Mouse (Mus musculus): ENCODE measurements around the gene Tmem206. TPM values are rescaled to one million over a fixed set of nuclear protein-coding genes. Genes with fewer than 3 reads are reported as not detected.

The Tmem206 gene
- total RNA-seq, 1 experiment from 2014 or later = 12.5 TPM

DNA sequence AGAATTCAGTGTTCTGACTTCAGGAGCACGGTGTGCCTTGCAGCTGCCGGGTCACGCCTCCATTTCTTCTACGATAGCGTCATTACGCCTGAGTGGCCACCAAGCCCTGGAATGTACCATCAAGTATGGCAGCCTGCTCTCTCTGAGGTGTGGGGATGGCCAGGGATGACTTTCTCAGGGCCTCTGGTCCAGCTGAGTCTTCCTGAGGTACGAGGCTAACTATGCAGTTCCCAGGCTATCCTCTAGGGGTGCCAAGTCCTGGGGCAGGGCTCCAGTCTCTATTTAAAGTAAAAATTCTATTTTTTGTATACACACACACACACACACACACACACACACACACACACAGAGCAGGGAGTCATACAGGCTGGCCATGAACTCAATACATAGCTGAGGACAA is 20.1 kb upstream of the Tmem206 start:
- ATAC-seq (replicated peaks; ENCODE audit: insufficient number of reproducible peaks, low FRiP score, low TSS enrichment, poor library complexity, severe bottlenecking) = 0 out of 2 replicates have a peak, but pooled peaks have one; percentile 23

DNA sequence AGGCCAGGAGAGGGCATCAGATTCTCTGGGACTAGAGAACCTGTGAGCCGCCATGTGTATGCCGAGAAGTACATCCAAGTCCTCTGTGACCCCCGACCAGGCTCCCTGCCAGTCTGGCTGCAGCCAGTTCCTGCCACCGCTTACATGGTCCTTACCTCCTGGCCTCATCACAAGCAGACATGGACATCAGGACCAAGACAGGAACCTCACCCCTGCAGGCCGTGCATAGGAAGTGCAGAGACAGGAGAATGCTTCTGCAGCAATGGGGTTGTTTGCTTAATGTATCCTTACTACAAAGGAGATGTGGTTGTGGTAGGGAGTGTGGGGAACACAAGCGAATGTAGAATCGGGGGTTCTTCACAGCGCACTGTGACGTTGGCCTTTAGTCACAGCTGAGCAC is 19.4 kb upstream of the Tmem206 start:
- ATAC-seq (replicated peaks; ENCODE audit: insufficient number of reproducible peaks, low FRiP score, low TSS enrichment, poor library complexity, severe bottlenecking) = no peak; the same call in 1 of the 2 replicates

DNA sequence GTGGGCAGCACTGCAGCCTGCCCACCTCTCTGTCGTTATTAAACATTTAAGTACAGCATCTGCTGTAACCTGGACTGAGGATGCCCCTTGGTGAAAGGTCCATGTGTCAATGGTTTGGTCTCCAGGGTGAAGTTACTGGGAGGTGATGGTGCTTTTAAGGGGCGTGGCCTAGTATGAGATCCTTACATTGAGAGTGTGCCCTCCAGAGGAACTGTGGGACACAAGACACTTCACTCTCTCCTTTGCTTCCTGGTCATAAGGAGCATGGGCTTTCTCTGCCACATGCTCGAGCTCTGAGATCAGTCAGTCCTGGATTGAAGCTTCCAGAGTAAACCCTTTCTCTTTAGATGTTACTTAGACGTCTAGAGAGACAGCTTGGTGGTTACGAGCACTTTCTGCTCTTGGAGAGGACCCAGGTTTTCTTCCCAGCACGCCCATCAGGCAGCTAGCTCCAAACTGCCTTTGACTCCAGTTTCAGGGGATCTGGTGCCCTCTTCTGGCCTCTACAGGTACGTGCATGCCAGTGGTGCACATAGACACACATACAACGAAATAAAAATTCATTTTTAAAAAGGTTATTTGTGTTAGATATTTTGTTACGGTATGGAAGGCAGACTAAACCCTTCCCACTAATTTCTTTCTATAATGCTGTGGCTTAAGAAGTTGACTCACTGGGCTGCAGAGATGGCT is 17.8 kb upstream of the Tmem206 start:
- no peak for ATAC-seq (replicated peaks; ENCODE audit: insufficient number of reproducible peaks, low FRiP score, low TSS enrichment, poor library complexity, severe bottlenecking)

DNA sequence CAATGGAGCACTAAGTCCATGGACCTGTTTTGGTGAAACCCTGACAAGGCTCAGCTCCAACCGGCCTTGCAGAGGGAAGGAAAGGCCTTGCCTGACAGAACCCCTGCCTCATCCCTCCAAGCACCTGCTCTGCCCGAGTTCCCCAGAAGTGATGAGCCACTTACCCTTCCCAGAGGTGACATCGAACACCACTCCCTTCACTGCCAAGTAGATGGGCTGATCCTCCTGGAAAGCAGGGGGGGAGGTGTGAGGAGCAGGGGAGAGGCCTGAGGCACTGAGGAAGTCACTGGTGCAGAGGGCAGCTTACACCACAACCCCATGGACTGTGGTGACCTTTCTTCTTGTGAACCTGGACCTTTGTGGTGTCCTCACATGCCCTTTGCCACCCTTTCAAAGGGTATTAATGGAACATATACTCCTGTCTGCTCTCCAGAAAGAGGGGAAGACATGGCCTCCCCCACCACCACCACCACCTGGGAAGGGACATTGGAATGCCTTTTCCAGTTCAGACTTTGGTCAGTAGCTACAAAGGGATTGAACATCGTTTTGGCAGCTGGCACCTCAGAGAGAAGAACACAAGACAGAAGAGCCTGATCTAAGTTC is 14.3 kb upstream of the Tmem206 start:
- no peak for ATAC-seq (replicated peaks; ENCODE audit: insufficient number of reproducible peaks, low FRiP score, low TSS enrichment, poor library complexity, severe bottlenecking)

DNA sequence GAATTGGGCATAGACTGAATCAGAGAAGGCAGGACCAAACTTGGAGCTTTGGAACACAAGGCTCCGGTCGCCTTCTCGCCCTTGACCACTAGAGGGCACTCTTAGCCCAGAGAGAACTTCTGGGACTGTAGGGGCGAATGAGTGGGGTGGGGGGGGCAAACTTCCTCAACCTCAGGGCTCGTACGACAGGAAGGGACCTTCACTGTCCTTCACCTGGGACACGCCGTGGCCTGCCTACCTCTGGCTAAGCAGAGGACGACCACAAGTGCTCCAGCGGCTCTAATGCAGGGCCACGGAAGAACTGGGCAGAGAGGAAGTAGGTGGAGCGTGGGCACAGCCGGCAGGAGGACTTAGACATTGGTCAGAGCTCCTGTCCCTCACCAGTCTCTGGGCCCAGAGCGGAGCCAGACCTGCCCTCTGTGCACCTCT is 13.2 kb upstream of the Tmem206 start:
- ATAC-seq (replicated peaks; ENCODE audit: insufficient number of reproducible peaks, low FRiP score, low TSS enrichment, poor library complexity, severe bottlenecking) = peak; percentile 95

DNA sequence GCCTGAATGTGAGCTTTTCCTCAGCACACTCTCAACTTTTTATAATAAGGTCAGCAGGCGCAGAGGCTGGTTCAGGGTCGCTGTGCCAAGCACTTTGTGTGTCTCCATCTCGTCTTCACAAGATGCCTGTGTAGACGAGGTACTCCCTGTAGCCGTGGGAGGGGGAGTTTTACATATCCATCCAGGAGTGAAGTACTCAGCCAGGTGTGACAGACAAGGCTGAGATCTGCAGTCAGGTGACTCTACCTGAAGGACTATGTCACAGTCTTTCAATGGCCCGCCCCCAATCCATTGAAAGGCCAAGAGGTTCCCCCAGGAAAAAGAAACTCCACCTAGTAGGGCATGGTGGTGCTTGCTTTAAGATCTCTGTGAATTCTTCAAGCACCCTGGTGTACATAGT is 12.6 kb upstream of the Tmem206 start:
- ATAC-seq (replicated peaks; ENCODE audit: insufficient number of reproducible peaks, low FRiP score, low TSS enrichment, poor library complexity, severe bottlenecking) = 0 out of 2 replicates have a peak, but pooled peaks have one; percentile 15

DNA sequence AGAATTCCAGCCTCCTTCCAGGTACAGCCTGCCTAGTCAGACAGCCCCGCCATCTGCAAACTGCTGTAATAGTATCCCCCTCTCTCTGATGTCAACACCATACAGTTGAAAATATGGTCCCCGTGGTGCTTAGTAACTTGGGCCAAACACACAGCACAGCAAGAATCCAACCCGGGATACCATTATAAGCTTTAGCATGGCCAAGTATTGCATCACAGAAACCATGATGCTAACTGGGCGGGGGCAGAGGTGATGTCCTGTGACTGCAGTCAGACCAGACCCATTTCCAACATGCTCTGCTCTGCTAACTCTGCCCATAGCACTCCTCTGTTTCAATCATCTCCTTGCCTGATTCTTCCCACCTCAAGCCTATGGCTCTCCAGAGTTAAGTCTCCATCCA is 11.8 kb upstream of the Tmem206 start:
- no peak for ATAC-seq (replicated peaks; ENCODE audit: insufficient number of reproducible peaks, low FRiP score, low TSS enrichment, poor library complexity, severe bottlenecking)

DNA sequence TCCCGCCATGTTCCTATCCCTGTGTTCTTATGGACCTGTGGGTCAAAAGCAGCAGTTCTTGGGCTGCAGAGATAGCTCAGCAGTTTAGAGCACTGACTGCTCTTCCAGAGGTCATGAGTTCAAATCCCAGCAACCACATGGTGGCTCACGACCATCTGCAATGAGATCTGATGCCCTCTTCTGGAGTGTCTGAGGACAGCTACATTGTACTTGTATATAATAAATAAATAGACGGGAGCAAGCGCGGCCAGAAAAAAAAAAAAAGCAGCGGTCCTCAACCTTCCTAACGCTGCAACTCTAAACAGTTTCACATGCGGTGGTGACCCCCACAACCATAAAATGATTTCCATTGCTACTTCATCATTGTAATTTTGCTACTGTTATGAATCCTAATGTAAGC is 8.9 kb upstream of the Tmem206 start:
- ATAC-seq (replicated peaks; ENCODE audit: insufficient number of reproducible peaks, low FRiP score, low TSS enrichment, poor library complexity, severe bottlenecking) = no peak

DNA sequence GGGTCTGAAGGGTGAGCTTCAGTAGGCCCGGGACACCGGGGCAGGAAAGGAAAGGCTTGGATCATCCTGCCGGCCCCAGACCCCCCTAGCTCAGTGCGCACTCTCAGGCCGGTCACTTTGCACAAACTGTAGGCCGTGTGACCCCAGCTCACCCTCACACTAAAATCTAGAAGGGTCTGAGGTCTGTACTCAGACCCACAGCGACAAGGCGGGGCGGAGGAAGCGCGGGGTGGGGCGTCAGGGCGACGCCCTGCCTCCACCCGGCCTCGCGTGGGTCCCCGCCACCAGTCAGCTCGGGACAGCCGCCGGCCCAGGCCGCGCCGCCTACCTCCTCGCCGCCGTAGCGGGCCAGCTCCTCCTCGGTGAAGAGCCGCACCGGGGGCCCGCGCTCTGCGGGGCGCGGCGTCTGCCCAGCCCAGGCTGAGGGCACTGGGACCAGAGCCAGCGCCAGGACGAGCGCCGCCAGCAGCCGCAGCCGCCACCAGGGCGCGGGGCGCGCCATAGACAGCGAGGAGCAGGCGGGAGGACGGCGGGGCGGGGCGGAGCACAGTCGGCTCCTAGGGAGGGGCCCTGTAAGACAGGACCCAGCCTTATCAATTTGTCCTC is 8.0 kb upstream of the Tmem206 start, which contains the start of gene Nenf:
Nenf (minus strand) TSS at position 604 of the 606 bp plus-strand sequence.
- no peak; the same call in none of the 2 replicates for ATAC-seq (replicated peaks; ENCODE audit: insufficient number of reproducible peaks, low FRiP score, low TSS enrichment, poor library complexity, severe bottlenecking)

DNA sequence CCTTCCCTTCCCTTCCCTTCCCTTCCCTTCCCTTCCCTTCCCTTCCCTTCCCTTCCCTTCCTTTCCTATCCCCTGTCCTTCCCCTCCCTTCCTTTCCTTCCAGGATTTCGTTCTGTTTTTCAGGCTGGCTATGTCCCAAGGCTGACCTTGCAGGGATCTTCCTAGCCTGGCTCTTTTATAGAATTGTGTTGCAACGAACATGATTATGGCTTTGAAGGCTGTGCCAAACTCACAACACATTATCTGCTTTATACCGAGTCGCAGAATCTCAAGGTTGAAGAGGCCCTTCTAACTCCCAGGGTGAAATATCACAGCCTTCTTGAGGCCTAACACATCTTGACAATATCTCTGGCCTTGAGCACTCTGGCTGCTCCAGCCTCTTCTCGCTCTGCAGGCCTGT is 7.0 kb upstream of the Tmem206 start:
- ATAC-seq (replicated peaks; ENCODE audit: insufficient number of reproducible peaks, low FRiP score, low TSS enrichment, poor library complexity, severe bottlenecking) = no peak

DNA sequence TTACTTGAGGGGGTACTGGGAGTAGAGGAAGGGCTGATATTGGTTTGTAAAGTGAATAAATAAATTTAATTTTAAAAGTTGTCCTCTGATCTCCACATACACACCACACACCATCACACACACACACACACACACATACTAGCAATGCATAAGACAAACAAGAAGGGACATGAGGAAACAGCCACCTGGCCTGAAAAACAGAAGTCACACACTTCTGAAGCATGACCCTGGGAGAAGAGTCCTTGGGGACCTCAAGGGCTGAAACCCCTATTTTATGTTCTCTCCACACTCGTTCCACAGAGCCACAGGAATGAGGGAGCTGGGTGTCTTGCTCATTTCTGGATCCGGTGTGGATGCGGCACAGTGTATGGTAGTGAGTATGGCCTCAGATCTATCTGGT is 2.3 kb upstream of the Tmem206 start:
- no peak for ATAC-seq (replicated peaks; ENCODE audit: insufficient number of reproducible peaks, low FRiP score, low TSS enrichment, poor library complexity, severe bottlenecking)

DNA sequence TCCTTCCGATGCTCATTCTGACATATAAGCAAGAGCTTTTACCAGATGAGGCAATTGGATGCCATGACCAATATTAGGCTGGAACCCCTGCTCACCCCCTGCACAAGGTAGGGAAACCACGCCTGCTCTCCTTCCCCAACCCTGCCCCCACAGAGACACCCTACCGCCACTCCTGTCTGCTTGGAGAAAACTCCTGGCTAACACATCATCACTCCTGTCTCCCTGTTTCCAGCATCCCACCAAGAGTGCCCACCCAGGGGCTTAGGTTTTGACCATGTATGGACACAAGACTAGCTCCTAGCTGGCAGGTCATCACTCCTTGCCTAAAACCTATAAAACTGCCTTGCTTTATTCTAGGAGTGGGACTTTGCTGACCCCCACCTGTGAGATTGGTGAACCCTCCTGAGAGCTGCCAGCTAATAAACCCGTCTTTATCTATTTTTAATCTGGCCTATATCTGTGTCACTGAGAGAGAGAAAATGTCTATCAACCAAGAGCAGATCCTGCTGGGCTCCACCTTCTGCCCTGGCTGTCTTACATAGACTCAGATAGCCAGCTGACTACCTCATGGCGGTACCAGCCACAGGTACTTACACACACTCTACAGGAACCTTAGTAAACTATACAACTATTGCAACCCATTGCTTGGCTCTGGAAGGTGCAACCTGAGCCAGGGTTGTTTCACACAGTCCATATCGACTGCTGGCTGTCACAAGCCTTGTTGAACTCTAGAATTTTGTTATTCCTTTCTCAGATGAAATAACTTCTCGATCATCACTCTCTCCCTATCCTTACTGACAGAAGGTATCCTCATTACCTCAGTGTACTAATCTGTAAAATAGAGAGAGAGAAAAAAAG is 750 bp upstream of the Tmem206 start:
- ATAC-seq (replicated peaks; ENCODE audit: insufficient number of reproducible peaks, low FRiP score, low TSS enrichment, poor library complexity, severe bottlenecking) = no peak

DNA sequence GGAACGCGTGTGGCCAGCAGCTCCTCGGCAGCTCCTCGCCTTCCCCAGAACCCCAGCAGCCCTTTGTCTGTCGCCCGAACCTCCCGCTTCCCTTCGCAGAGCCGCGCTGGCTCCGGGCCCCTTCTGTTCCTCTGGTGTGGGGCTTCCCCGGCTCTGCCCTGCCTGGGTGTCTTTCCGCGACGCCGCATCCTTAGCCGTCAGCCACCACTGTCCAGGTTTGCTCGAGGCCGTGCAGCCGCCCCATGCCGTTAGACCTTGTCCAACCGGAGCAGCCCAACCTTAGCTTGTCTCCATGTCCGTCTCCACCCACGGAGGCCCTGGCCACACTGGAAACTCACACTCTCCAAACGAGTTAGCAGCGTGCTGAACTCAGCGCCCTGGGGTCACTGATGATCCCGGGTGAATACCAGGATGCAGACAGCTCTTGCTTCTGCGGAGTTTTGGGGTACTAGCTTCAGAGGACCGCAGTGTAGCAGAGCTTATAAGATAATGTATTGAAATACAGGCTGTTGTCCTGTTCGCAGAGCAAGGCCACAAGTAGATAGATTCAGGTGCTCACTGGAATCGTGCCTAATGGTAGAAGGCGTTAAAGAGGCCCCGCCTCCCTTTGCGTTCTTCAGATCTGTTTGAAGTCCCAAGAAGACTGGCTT is 646 bp downstream of the Tmem206 start:
- ATAC-seq (replicated peaks; ENCODE audit: insufficient number of reproducible peaks, low FRiP score, low TSS enrichment, poor library complexity, severe bottlenecking) = peak; percentile 29

DNA sequence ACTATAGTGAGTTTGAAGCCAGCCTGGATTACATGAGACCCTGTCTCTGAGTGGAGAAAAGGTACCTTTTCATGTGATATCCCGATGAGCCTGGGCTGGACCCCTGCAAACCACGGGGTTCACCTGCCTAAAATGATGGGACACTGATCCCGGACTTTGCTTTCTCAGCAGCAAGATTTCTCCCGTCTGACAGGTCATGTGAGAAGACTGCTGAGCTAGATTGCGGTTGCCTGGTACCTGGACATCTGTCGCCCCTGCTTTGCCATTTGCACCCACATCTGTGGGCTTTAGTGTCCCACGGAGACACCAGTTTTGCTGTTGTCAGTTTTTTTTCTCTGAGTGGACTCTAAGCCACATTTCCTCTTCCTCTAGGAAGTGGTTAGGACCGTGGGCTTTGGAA is 1.5 kb downstream of the Tmem206 start:
- ATAC-seq (replicated peaks; ENCODE audit: insufficient number of reproducible peaks, low FRiP score, low TSS enrichment, poor library complexity, severe bottlenecking) = no peak

DNA sequence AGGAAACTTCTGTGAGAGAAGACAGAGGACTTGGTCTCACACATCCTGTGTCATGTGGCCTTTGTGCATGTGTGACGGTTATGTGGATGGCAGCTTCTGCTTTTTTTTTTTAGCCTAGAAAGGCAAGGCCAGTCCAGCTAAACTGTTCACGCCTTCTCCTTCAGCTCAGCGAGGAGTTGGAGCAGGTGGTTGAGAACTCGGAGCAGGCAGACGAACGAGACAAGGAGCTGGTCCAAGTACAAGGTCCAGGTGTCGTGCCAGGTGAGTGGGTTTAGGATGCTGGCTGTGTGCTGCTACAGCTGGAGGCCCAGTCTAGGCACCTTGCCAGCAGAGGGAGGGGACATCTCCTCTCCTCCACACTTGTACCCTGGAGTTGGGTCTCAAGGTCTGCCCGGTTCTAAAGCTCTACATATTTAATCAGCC is 2.3 kb downstream of the Tmem206 start:
- ATAC-seq (replicated peaks; ENCODE audit: insufficient number of reproducible peaks, low FRiP score, low TSS enrichment, poor library complexity, severe bottlenecking) = peak; percentile 59

DNA sequence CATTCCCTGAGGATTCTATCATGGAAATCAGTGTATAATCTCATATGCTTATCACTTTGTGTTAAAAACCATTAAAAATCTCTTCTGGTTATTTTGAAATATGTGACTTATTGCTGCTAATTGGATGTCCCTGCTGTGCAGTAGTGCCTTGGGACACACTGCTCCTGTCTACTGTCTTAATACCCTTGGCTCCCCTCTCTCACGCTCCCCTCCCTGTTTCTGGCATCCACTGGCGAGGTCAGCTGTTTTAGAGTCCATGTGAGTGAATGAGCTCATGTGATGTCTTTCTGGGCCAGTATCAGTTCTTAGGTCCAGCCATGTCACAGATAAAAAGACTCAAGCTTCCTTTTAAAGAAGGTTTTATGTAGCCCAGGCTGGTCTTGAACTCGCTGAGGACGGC is 4.6 kb downstream of the Tmem206 start:
- no peak for ATAC-seq (replicated peaks; ENCODE audit: insufficient number of reproducible peaks, low FRiP score, low TSS enrichment, poor library complexity, severe bottlenecking)

DNA sequence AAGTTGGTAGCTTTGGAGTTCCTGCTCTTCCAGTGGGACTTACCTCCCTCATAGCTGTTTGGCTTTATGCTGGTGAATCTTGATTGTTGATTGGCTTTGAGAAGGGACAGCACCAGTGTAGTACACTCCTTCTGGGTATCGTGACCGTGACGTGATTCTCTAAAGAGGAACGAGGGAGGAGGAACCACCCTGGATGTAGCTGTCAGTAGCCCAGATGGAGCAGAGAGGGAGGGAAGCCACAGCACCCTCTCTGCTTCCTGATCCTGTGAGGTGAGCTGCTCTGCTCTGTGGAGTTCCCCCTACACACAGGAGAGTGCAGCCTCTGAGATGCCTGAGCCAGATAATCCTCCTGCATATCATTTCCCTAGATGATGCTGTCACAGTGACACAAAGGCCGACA is 8.8 kb downstream of the Tmem206 start:
- peak; percentile 92 for ATAC-seq (replicated peaks; ENCODE audit: insufficient number of reproducible peaks, low FRiP score, low TSS enrichment, poor library complexity, severe bottlenecking)

DNA sequence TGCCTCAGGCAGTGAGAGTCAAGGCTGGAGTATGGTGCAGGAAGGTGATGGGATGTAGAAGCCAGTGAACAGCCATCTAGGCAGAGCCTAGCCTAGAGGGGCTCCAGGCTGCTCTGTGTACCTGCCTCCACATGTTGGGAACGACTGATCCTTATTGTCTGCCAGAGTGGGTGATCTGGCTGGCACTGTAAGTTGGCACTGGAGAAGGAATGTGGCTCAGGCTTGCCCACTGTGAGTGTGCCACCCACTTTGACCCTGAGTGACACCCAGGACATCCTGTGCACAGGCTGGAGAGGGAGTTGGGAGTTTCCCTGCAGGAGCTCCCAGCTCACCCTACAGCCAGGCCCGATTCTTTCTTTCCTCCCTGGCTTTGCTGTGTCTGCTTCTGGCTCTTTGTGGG is 14.2 kb downstream of the Tmem206 start:
- no peak for ATAC-seq (replicated peaks; ENCODE audit: insufficient number of reproducible peaks, low FRiP score, low TSS enrichment, poor library complexity, severe bottlenecking)

DNA sequence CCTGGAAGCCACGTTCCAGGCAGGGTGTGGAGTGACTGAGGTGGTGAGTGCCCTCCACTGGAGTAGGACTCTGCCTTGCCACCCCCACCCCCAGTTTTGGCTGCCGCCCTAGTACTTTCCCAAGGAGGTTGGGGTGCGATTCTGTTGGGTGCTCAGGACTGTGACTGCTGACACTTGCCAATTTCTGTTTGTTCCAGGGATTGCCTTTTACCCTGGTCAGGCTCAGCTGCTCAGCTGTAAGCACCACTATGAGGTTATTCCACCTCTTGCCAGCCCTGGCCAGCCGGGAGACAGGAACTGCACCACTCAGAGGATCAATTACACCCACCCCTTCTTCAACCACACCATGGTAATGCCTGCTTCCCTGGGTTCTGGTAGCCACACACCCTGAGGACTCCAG is 14.8 kb downstream of the Tmem206 start:
- no peak for ATAC-seq (replicated peaks; ENCODE audit: insufficient number of reproducible peaks, low FRiP score, low TSS enrichment, poor library complexity, severe bottlenecking)

All from monocyte, adult 5-6 weeks (primary cell).